8 mouse cellular contexts compared by ENCODE assay signal in the genomic region with DNA sequence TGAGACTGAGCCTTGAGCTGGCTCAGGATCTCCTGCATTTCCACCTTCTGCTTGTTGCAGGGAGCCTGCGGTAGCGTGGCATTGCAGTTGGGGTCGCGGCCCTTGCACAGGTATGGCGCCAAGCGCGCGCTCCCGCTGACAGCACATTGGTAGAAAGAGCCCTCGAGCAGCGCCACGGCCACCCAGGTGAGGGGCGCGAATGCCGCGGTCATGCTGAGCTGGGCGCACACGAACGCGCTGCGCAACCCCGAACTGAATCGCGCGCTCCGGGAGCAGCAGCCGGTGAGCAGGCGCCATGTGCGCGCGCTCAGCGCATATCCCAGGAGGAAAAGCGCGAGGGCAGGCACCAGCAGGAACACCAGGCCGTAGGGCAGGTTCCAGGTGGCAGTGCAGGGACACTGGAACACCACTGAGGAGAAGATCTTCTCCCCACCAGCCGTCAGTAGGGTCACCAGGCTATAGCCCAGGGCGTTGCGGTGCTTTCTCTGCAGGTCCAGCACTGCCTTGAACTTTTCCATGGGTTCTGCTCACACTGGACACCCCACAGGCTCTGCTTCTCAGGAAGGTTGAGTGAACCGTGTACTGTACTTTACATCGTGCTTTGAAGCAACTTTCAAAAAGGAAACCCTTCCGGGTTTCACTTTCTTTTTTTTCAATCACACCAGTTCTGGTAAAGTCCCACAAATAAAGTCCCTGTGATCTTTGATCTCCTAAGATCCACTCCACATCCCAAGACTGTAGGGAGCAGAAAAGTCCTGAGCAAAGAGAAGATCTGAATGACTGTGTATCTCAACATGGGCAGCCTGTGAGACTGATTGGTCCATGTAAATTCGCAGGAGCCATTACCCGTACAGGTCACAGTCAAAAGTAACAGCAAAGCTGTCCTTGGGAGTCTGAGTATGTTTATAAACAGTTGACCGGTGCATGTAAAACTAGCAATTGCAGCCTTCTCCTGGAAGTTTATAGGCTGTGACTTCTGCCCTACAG. TPM values are rescaled to one million over a fixed set of nuclear protein-coding genes. Genes with fewer than 3 reads are reported as not detected.
DNase-seq lines count a peak whose midpoint lies in the region; ATAC-seq lines count a peak whose summit lies in the region.

Gene Calhm6, minus strand, starts transcription at position 593 of the 987 bp plus-strand sequence.

- H3K36me3 ChIP-seq in heart, embryonic 11.5 days (ENCODE audit: control insufficient read depth, insufficient read depth, low read length), result no peaks in the 10 kb centered on the region
- no peaks in the 10 kb centered on the region for H3K36me3 ChIP-seq in kidney, embryonic 14.5 days (ENCODE audit: control insufficient read depth, insufficient read depth, low read length)
- no peaks in the 10 kb centered on the region for H3K36me3 ChIP-seq in midbrain, embryonic 15.5 days (replicated peaks)

- peak within 1 kb of the TSS; percentile 44 for H3K4me3 ChIP-seq in heart, embryonic 11.5 days (ENCODE audit: low read depth, low read length)
- H3K4me3 ChIP-seq in kidney, embryonic 14.5 days (ENCODE audit: low read length), result peak within 1 kb of the TSS; percentile 48
- peak within 1 kb of the TSS; percentile 57 for H3K4me3 ChIP-seq in midbrain, embryonic 15.5 days

- WGBS in heart, embryonic 11.5 days (ENCODE audit: insufficient replicate concordance), result 17% methylated on average over 44 of the region's 44 CpGs
- 19% methylated on average over 44 of the region's 44 CpGs for WGBS in kidney, embryonic 14.5 days
- 16% methylated on average over 44 of the region's 44 CpGs for WGBS in midbrain, embryonic 15.5 days

- peak; percentile 10 to 26 for DNase-seq in adrenal gland, adult 18-20 months (ENCODE audit: low spot score in 2 of 2)
- no peak for DNase-seq in adrenal gland, postnatal 4 days (ENCODE audit: low spot score in 2 of 2)
- DNase-seq in embryo, embryonic 9.5 days (ENCODE audit: extremely low spot score), result peak; percentile 56
- DNase-seq in liver, result peak; percentile 24
- peak; percentile 14 to 41 for DNase-seq in spleen, postnatal 14 days (ENCODE audit: low spot score in 2 of 2)

- peak; percentile 46; the same call in 1 of the 2 replicates for ATAC-seq in heart, embryonic 11.5 days (replicated peaks; ENCODE audit: insufficient number of reproducible peaks, low FRiP score, low TSS enrichment)
- ATAC-seq in kidney, embryonic 14.5 days (ENCODE audit: low FRiP score, low TSS enrichment), result peak; percentile 80
- peak; percentile 92 for ATAC-seq in midbrain, embryonic 15.5 days (replicated peaks)

- no peak within 1 kb of the TSS for H3K27ac ChIP-seq in heart, embryonic 11.5 days (ENCODE audit: low read depth, low read length)
- H3K27ac ChIP-seq in kidney, embryonic 14.5 days (ENCODE audit: low read depth, low read length), result no peak within 1 kb of the TSS
- H3K27ac ChIP-seq in midbrain, embryonic 15.5 days, result no peak within 1 kb of the TSS

- no peaks in the 10 kb centered on the region for H3K27me3 ChIP-seq in heart, embryonic 11.5 days (ENCODE audit: control insufficient read depth, insufficient read depth, low read length)
- no peaks in the 10 kb centered on the region for H3K27me3 ChIP-seq in kidney, embryonic 14.5 days (ENCODE audit: control insufficient read depth, insufficient read depth, low read length)
- H3K27me3 ChIP-seq in midbrain, embryonic 15.5 days (replicated peaks), result no peaks in the 10 kb centered on the region

- H3K9me3 ChIP-seq in heart, embryonic 11.5 days (replicated peaks; ENCODE audit: control insufficient read depth, low read length), result no peaks in the 10 kb centered on the region
- no peaks in the 10 kb centered on the region for H3K9me3 ChIP-seq in kidney, embryonic 14.5 days (ENCODE audit: control insufficient read depth, low read length)
- no peaks in the 10 kb centered on the region for H3K9me3 ChIP-seq in midbrain, embryonic 15.5 days

- peak within 1 kb of the TSS; percentile 16; the same call in 1 of the 2 replicates for H3K9ac ChIP-seq in heart, embryonic 11.5 days (ENCODE audit: low read depth, low read length)
- peak within 1 kb of the TSS; percentile 28; the same call in 1 of the 2 replicates for H3K9ac ChIP-seq in kidney, embryonic 14.5 days (ENCODE audit: low read depth, low read length)
- H3K9ac ChIP-seq in midbrain, embryonic 15.5 days, result peak within 1 kb of the TSS; percentile 61

- H3K4me1 ChIP-seq in heart, embryonic 11.5 days (ENCODE audit: control insufficient read depth, insufficient read depth, low read length), result 0 out of 2 replicates have a peak, but pooled peaks cover 2% of the 10 kb centered on the region
- no peaks in the 10 kb centered on the region for H3K4me1 ChIP-seq in kidney, embryonic 14.5 days (ENCODE audit: control insufficient read depth, insufficient read depth, low read length)
- peaks cover 5% of the 10 kb centered on the region; the same call in 1 of the 2 replicates for H3K4me1 ChIP-seq in midbrain, embryonic 15.5 days

- peak within 1 kb of the TSS; percentile 75 for H3K4me2 ChIP-seq in heart, embryonic 11.5 days
- H3K4me2 ChIP-seq in kidney, embryonic 14.5 days (replicated peaks; ENCODE audit: low read depth, low read length), result peak within 1 kb of the TSS; percentile 68
- H3K4me2 ChIP-seq in midbrain, embryonic 15.5 days, result peak within 1 kb of the TSS; percentile 83

RNA-seq across cellular contexts. Expression of gene Calhm6, which starts in this region (rescaled TPM):
- total RNA-seq in adrenal gland, adult 18-20 months (2021), result under 1 TPM; 0.45 to 0.56 TPM
- 1 to 10 TPM; 1.0 to 1.3 TPM for total RNA-seq in adrenal gland, postnatal 4 days (2021)
- polyA plus RNA-seq in heart, embryonic 11.5 days (2014; fragmentation: Nextera tagmentation; extraction: Ambion mirVana), result 0.29 and 0.68 TPM in 2 replicates
- 0.89 and 1.7 TPM in 2 replicates for polyA plus RNA-seq in kidney, embryonic 14.5 days (2014; fragmentation: Nextera tagmentation; extraction: Ambion mirVana)
- polyA plus RNA-seq in midbrain, embryonic 15.5 days (2015; fragmentation: Nextera tagmentation; extraction: Ambion mirVana), result 0.36 and 0.63 TPM in 2 replicates

Comparison
In these comparisons a context has a peak if more than half of its experiments do, and no peak if none do; other contexts are left out.
1. Peak in DNase-seq in adrenal gland, adult 18-20 months; RNA of the gene not detected or under 1 TPM.
2. Peak in ATAC-seq, H3K4me3 ChIP-seq, H3K9ac ChIP-seq and H3K4me2 ChIP-seq in heart, embryonic 11.5 days; RNA of the gene not detected or under 1 TPM.
3. Peak in ATAC-seq, H3K4me3 ChIP-seq, H3K9ac ChIP-seq and H3K4me2 ChIP-seq in midbrain, embryonic 15.5 days; RNA of the gene not detected or under 1 TPM.
4. DNase-seq: peak in embryo, embryonic 9.5 days (single experiment), liver (single experiment) and spleen, postnatal 14 days (2 of 2); none in adrenal gland, postnatal 4 days (0 of 2).
5. Peak in every context shown above with its lines, with median percentiles within 50 percentile points of each other: ATAC-seq, H3K4me2 ChIP-seq, H3K4me3 ChIP-seq and H3K9ac ChIP-seq.